Mouse (Mus musculus) stomach, embryonic 16.5 days (tissue): Measurements from ENCODE around the gene Gm40193. TPM values are rescaled to one million over a fixed set of nuclear protein-coding genes. Genes with fewer than 3 reads are reported as not detected.
A peak's percentile ranks its signal among the peaks of the same experiment; 100 is the strongest.
"Not testable (repeated sequence)": the region's sequence is repeated elsewhere in the genome, so short reads cannot be mapped to it uniquely, and the experiment has no call there.

ENCODE experiments used
- ATAC-seq: fragments of 200-750 bp; cut with Nextera tagmentation; 2 replicates; pipeline ENCODE4 v1.8.0; 2017; ENCODE audit warnings: moderate number of reproducible peaks, moderate TSS enrichment; ENCODE audit not compliant: insufficient read depth, low FRiP score
- H3K27ac ChIP-seq: fragments of 300-500 bp; sonication (generic); 2 replicates; pipeline ENCODE4 v1.5.1; 2014; ENCODE audit warnings: low read length
- H3K27me3 ChIP-seq: fragments of 300-500 bp; sonication (generic); 2 replicates; pipeline ENCODE4 v1.6.1; 2014; ENCODE audit warnings: low read length, control low read depth, mixed read lengths; ENCODE audit not compliant: control insufficient read depth, insufficient read depth
- H3K36me3 ChIP-seq: fragments of 300-500 bp; sonication (generic); 2 replicates; pipeline ENCODE4 v1.6.1; 2014; ENCODE audit warnings: low read length; ENCODE audit not compliant: control insufficient read depth, insufficient read depth
- H3K4me1 ChIP-seq: fragments of 300-500 bp; sonication (generic); 2 replicates; pipeline ENCODE4 v1.6.1; 2014; ENCODE audit warnings: low read length, control low read depth, mixed read lengths; ENCODE audit not compliant: control insufficient read depth, insufficient read depth
- H3K4me2 ChIP-seq: fragments of 300-500 bp; sonication (generic); 2 replicates; pipeline ENCODE4 v1.6.1; 2014; ENCODE audit warnings: low read depth, low read length, mixed read lengths
- H3K4me3 ChIP-seq: fragments of 300-500 bp; sonication (generic); replicated peaks from 2 replicates; pipeline ENCODE4 v1.5.1; 2014; ENCODE audit warnings: mild to moderate bottlenecking, low read length
- H3K9ac ChIP-seq: fragments of 300-500 bp; sonication (generic); 2 replicates; pipeline ENCODE4 v1.6.1; 2014; ENCODE audit warnings: low read length
- H3K9me3 ChIP-seq: fragments of 300-500 bp; sonication (generic); replicated peaks from 2 replicates; pipeline ENCODE4 v1.6.1; 2016; ENCODE audit warnings: low read length, control low read depth; ENCODE audit not compliant: control insufficient read depth
- WGBS: fragments of 180-500 bp; shearing (Covaris S2); extraction: QIAGEN DNeasy Blood & Tissue Kit; methylation state at CpG from one replicate; pipeline ENCODE4 v1.1.7; 2014; 5-methylcytosine and 5-hydroxymethylcytosine counted together
- polyA plus RNA-seq: library from polyadenylated mRNA; unstranded; fragments of >200 nt; fragmentation: Nextera tagmentation; extraction: Ambion mirVana; gene quantifications from 2 replicates; pipeline ENCODE4 v1.2.1, GENCODE M21; 2015

The Gm40193 gene
- polyA plus RNA-seq, 1 experiment from 2014 or later: not detected

DNA sequence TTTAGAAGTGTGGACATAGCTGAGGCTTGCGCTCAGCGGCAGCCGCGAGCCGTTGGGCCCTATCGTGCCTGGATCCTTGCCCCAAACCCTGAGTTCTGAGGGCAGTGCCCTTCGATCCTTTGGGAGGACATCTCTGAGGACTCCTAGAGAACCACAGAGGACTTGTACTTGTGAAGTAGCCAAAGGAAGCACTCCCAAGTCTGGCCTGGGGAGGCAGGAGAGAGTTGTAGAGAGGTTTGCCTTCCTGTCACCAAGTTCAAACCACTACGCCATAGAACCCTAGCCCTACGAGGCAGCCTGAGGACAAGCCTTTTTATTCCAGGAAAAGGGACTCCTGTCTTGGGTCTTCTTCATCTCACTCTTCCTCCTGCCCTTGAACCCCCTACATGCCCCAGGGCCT, 24.8 kb upstream of the Gm40193 start:
- no peak overlapping the region for H3K9ac ChIP-seq
- H3K9me3 ChIP-seq: no peaks in the 10 kb centered on the region
- peaks cover 7% of the 10 kb centered on the region for H3K4me1 ChIP-seq
- H3K36me3 ChIP-seq: no peaks in the 10 kb centered on the region
- H3K4me2 ChIP-seq: no peak overlapping the region
- no peaks in the 10 kb centered on the region for H3K27me3 ChIP-seq
- H3K4me3 ChIP-seq: no peak overlapping the region
- ATAC-seq: no peak
- WGBS: 87% methylated on average over 9 of the region's 9 CpGs
- H3K27ac ChIP-seq: no peak overlapping the region

DNA sequence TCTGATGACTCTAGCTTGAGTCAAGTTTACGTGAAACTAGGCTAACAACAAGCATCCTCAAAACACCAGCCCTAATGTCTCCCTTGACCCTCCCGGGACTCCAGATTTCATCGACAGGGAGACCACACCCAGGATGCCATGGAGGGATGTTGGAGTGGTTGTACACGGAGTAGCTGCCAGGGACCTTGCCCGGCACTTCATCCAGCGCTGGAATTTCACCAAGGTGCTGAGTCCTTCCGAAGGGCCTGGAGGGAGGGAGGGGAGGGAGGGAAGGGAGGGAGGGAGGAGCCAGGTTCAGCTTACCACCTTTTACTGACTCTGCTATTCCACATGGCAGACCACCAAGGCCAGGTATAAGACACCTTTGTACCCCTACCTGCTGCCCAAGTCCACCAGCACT, 21.2 kb upstream of the Gm40193 start:
- no peak for ATAC-seq
- no peaks in the 10 kb centered on the region for H3K36me3 ChIP-seq
- no peak overlapping the region for H3K27ac ChIP-seq
- no peaks in the 10 kb centered on the region for H3K4me1 ChIP-seq
- no peaks in the 10 kb centered on the region for H3K27me3 ChIP-seq
- no peaks in the 10 kb centered on the region for H3K9me3 ChIP-seq
- no peak overlapping the region for H3K4me3 ChIP-seq
- no peak overlapping the region for H3K4me2 ChIP-seq
- no peak overlapping the region for H3K9ac ChIP-seq
- 18% methylated on average over 7 of the region's 7 CpGs for whole genome bisulfite sequencing

DNA sequence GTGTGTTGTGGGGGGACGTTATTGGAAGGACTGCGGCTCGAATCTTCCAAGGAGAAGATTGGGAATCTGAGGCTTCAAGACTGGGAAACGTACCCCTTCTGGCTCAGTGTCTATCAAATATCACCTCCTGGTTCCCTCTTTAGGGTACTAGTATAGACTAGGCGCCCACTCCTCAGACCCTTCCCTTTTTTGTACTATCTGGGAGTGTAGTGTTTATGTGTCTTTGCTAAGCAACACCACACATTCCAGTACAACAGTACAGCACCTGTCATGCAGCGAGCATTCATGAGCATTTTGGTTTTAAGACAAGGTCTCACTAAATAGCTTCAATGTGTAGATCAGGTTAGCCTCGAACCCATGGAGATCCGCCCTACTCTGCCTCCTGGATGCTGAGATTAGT, 18.8 kb upstream of the Gm40193 start:
- no peak for ATAC-seq
- no peak overlapping the region for H3K4me2 ChIP-seq
- no peak overlapping the region for H3K4me3 ChIP-seq
- H3K36me3 ChIP-seq: no peaks in the 10 kb centered on the region
- 89% methylated on average over 8 of the region's 8 CpGs for whole genome bisulfite sequencing
- no peak overlapping the region for H3K9ac ChIP-seq
- no peaks in the 10 kb centered on the region for H3K27me3 ChIP-seq
- H3K9me3 ChIP-seq: no peaks in the 10 kb centered on the region
- H3K27ac ChIP-seq: no peak overlapping the region
- no peaks in the 10 kb centered on the region for H3K4me1 ChIP-seq

DNA sequence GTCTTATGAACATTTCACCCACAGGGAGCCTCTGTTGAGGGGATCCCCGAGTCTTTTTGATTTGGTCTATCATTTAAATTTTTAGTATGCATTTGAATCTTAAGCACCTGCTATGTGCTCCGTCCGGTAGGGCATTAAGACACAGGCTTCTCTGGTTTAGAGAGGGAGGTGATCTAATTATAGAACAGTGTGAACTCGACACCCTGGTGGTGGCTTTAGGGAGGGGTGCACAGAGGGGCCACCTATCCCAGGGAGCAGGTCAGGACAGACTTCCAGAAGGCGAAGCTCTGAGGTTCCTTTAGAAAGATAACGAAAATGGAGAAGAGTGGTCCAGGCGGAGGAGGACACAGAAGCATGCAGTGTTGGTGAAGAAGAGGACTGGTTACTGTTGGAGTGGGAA, 11.8 kb upstream of the Gm40193 start:
- no peaks in the 10 kb centered on the region for H3K36me3 ChIP-seq
- WGBS: 60% methylated on average over 7 of the region's 7 CpGs
- no peak for ATAC-seq
- H3K4me1 ChIP-seq: peaks cover 7% of the 10 kb centered on the region
- H3K4me3 ChIP-seq: no peak overlapping the region
- no peaks in the 10 kb centered on the region for H3K27me3 ChIP-seq
- H3K9ac ChIP-seq: no peak overlapping the region
- no peak overlapping the region for H3K4me2 ChIP-seq
- no peaks in the 10 kb centered on the region for H3K9me3 ChIP-seq
- no peak overlapping the region for H3K27ac ChIP-seq

DNA sequence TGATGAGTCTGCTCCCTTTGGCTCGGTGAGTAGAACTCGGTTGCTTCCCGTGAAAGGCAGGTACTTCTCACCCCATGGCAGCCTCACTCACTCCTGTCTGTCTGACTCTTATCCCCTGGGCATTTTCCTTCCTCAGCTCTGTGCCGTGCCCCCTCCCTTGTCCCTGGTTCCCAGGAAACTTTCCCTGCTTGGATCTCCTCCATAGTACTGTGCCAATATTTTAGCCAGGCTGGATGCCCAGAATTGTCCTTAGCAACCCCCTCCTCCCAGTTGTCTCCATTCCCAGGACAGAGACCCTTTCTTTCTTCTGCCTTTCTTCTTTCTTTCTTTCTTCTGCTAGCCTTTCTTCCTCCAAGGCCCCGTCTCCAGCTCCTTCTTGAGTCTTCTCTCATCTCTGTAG, 8.7 kb upstream of the Gm40193 start:
- Histone ChIP-seq H3K27ac (no peak overlapping the region), H3K27me3 (no peaks in the 10 kb centered on the region), H3K4me2 (peak overlapping the region; percentile 82; the same call in 1 of the 2 replicates), H3K9ac (peak overlapping the region; percentile 78; the same call in 1 of the 2 replicates), H3K4me1 (peaks cover 7% of the 10 kb centered on the region), H3K4me3 (peak overlapping the region; percentile 54; the same call in 1 of the 2 replicates), H3K9me3 (no peaks in the 10 kb centered on the region), H3K36me3 (no peaks in the 10 kb centered on the region)
- WGBS: 67% methylated on average over 5 of the region's 5 CpGs
- no peak for ATAC-seq

DNA sequence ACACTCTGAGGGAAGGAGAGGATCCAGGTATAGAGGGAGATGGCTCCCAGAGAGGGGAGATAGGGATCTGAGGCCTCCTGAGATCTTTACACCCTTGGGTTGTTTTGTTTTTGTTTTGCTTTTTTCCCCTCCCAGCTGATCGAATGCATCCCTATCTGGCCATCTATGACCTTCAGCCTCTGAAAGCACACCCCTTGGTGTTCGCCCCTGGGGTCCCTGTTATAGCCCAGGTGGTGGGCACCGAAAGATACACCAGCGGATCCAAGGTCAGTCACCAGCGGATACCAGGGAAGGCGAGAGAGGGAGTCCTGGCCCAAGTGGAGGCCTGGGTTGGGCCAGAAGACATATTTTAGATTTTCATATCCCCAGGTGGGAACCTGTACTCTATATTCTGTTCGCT, 8.2 kb upstream of the Gm40193 start:
- H3K4me3 ChIP-seq: peak overlapping the region; percentile 54
- peak overlapping the region; percentile 78 for H3K9ac ChIP-seq
- no peaks in the 10 kb centered on the region for H3K36me3 ChIP-seq
- no peak for ATAC-seq
- H3K27me3 ChIP-seq: no peaks in the 10 kb centered on the region
- H3K27ac ChIP-seq: peak overlapping the region; percentile 71; the same call in 1 of the 2 replicates
- no peaks in the 10 kb centered on the region for H3K9me3 ChIP-seq
- 84% methylated on average over 7 of the region's 7 CpGs for WGBS
- peaks cover 7% of the 10 kb centered on the region for H3K4me1 ChIP-seq
- H3K4me2 ChIP-seq: peak overlapping the region; percentile 82

DNA sequence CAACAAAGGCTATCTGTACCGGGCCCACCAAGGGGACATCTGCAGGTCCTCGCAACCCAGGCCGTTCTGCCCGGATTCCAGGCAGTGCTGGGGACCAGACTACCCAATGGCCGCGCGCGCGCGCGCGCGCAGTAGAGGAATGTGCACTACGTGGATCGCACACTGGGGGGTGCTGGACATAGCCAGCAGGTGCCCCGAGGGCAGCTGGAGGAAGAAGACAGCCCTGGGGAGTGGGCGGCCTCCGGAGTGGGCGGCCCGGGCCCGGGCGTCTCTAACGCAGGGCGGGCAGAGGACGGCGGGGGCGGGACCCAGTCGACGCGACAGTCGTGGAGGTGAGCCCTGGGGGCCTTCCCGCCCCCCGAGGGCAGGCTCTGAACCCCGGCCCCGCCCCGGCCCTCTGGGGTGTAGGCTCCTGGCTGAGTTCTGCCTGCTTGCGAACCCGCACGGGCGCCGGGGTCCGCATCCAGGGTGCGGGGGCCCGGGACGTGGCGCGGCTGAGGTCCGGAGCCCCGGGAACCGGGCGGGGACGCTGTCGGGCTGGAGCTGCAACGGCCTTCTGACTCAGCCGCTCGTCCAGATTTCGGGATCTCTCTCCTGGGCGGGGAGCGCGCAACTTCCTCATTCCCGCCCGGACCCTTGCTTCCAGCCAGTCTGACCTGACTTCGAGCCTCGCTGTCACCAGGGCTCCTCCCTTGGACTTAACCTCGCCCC, 7.3 kb upstream of the Gm40193 start, which contains the start of gene Pld2:
TSS of gene Pld2 (plus strand) at position 188 of the 711 bp plus-strand sequence.
- Histone ChIP-seq H3K4me3 (peak within 1 kb of the TSS; percentile 54), H3K4me2 (peak within 1 kb of the TSS; percentile 82), H3K9me3 (no peaks in the 10 kb centered on the region), H3K27me3 (no peaks in the 10 kb centered on the region), H3K9ac (peak within 1 kb of the TSS; percentile 78), H3K27ac (peak within 1 kb of the TSS; percentile 71), H3K4me1 (peaks cover 7% of the 10 kb centered on the region), H3K36me3 (no peaks in the 10 kb centered on the region)
- WGBS: under 1% methylated on average over 63 of the region's 65 CpGs
- ATAC-seq: peak; percentile 98

DNA sequence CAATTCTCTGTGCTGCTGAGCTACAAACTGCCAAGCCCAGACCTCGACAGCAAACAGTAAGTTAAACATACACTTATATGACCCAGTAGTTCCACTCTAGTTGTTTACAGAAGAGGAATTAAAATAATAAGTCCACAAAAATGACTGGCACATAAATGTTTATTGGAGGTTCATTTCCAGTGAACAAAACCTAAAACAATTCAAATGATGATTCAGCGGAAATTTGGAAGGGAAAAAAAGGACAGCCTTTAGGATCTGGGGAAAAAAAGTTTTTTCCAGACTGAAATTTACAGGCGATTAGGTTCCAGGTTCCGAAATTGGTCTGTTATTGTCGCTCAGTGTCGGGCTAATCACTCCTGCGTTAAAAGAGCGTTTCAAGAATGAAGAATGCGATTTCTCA, 6.7 kb upstream of the Gm40193 start:
- WGBS: 11% methylated on average over 9 of the region's 9 CpGs
- Histone ChIP-seq H3K27ac (peak overlapping the region; percentile 71; the same call in 1 of the 2 replicates), H3K4me3 (peak overlapping the region; percentile 54)

DNA sequence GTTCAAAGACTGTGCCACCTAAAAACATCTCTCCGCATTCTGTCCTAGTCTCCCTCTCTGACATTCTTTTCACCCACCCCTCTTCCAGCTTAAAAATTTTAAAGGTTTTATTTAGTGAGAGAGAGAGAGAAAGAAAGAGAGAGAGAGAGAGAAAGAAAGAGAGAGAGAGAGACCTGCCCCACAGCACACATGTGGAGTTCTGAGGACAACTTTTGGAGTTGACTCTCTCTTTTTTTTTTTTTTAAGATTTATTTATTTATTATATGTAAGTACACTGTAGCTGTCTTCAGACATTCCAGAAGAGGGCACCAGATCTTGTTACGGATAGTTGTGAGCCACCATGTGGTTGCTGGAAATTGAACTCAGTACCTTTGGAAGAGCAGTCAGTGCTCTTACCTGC, 1.7 kb downstream of the Gm40193 start:
- not testable (repeated sequence) for ATAC-seq, H3K4me1 ChIP-seq, H3K27ac ChIP-seq, H3K4me2 ChIP-seq, H3K4me3 ChIP-seq, H3K9me3 ChIP-seq, H3K27me3 ChIP-seq, H3K9ac ChIP-seq
- peaks cover 16% of the 10 kb centered on the region for H3K36me3 ChIP-seq
- WGBS: 80% methylated on average over 2 of the region's 2 CpGs

More for the DNA sequence above, 6.7 kb upstream of the Gm40193 start:
- Histone ChIP-seq H3K36me3 (no peaks in the 10 kb centered on the region), H3K27me3 (no peaks in the 10 kb centered on the region), H3K4me1 (peaks cover 7% of the 10 kb centered on the region), H3K4me2 (peak overlapping the region; percentile 82), H3K9ac (peak overlapping the region; percentile 78), H3K9me3 (no peaks in the 10 kb centered on the region)
- no peak for ATAC-seq
